Mouse (Mus musculus) lung, adult 2 months (tissue): ENCODE data around the gene Gramd1a.

Source experiments
- CTCF ChIP-seq: fragments of 200-500 bp; IDR thresholded peaks from 2 replicates; pipeline ENCODE4 v1.5.1; 2011; ENCODE audit warnings: mild to moderate bottlenecking, low read length, control low read depth; ENCODE audit not compliant: insufficient read depth
- POLR2A ChIP-seq: fragments of 200-500 bp; IDR thresholded peaks from 2 replicates; pipeline ENCODE4 v1.6.1; 2011; ENCODE audit warnings: low read depth, mild to moderate bottlenecking, control low read depth, low read length, borderline replicate concordance; ENCODE audit errors: extremely low read depth

- TF ChIP-seq CTCF (no peak), POLR2A (no peak)
Measured at GRCm38 (mm10) chr7:31100786-31101185, 54.9 kb downstream of the Gramd1a start.
